Mouse (Mus musculus): Measurements from ENCODE around the gene Fam160a1. TPM values are rescaled to one million over a fixed set of nuclear protein-coding genes. Genes with fewer than 3 reads are reported as not detected.

Fam160a1 gene
- total RNA-seq, 2 experiments from 2014 or later: 3.5 to 4.2 TPM

- no peak for DNase-seq (ENCODE audit: low spot score in 2 of 2)
Observed at GRCm38 (mm10) chr3:85683618-85684017, 133.5 kb downstream of the Fam160a1 start.

GRCm38 (mm10) chr3:85681136-85681535 is 136.0 kb downstream of the Fam160a1 start:
- no peak for DNase-seq (ENCODE audit: low spot score in 2 of 2)

GRCm38 (mm10) chr3:85679960-85680359 is 137.1 kb downstream of the Fam160a1 start:
- no peak for DNase-seq (ENCODE audit: low spot score in 2 of 2)

- no peak for DNase-seq (ENCODE audit: low spot score in 2 of 2)
Observed at GRCm38 (mm10) chr3:85679312-85679933, 137.7 kb downstream of the Fam160a1 start.

- no peak for DNase-seq (ENCODE audit: low spot score in 2 of 2)
Observed at GRCm38 (mm10) chr3:85677952-85678351, 139.1 kb downstream of the Fam160a1 start.

GRCm38 (mm10) chr3:85677133-85677532 is 140.0 kb downstream of the Fam160a1 start:
- DNase-seq (ENCODE audit: low spot score in 2 of 2): no peak

- no peak for DNase-seq (ENCODE audit: low spot score in 2 of 2)
Observed at GRCm38 (mm10) chr3:85669844-85670243, 147.2 kb downstream of the Fam160a1 start.

- no peak for DNase-seq (ENCODE audit: low spot score in 2 of 2)
Observed at GRCm38 (mm10) chr3:85667683-85668082, 149.4 kb downstream of the Fam160a1 start.

- no peak for DNase-seq (ENCODE audit: low spot score in 2 of 2)
Observed at GRCm38 (mm10) chr3:85666736-85667135, 150.4 kb downstream of the Fam160a1 start.

GRCm38 (mm10) chr3:85666166-85666565 is 150.9 kb downstream of the Fam160a1 start:
- DNase-seq (ENCODE audit: low spot score in 2 of 2): no peak

GRCm38 (mm10) chr3:85664591-85665171 is 152.4 kb downstream of the Fam160a1 start:
- DNase-seq (ENCODE audit: low spot score in 2 of 2): peak in 1 of 2 experiments; percentile 49

- no peak for DNase-seq (ENCODE audit: low spot score in 2 of 2)
Observed at GRCm38 (mm10) chr3:85663826-85664225, 153.3 kb downstream of the Fam160a1 start.

GRCm38 (mm10) chr3:85661926-85662813 is 154.9 kb downstream of the Fam160a1 start:
- no peak for DNase-seq (ENCODE audit: low spot score in 2 of 2)

- DNase-seq (ENCODE audit: low spot score in 2 of 2): no peak
Observed at GRCm38 (mm10) chr3:85659681-85660080, 157.4 kb downstream of the Fam160a1 start.

- DNase-seq (ENCODE audit: low spot score in 2 of 2): no peak
Observed at GRCm38 (mm10) chr3:85655538-85655937, 161.6 kb downstream of the Fam160a1 start.

- DNase-seq (ENCODE audit: low spot score in 2 of 2): no peak
Observed at GRCm38 (mm10) chr3:85652727-85653665, 164.1 kb downstream of the Fam160a1 start.

- no peak for DNase-seq (ENCODE audit: low spot score in 2 of 2)
Observed at GRCm38 (mm10) chr3:85649176-85649575, 167.9 kb downstream of the Fam160a1 start.

GRCm38 (mm10) chr3:85645517-85646004 is 171.5 kb downstream of the Fam160a1 start:
- DNase-seq (ENCODE audit: low spot score in 2 of 2): no peak

- DNase-seq (ENCODE audit: low spot score in 2 of 2): no peak
Observed at GRCm38 (mm10) chr3:85644814-85645213, 172.3 kb downstream of the Fam160a1 start.

GRCm38 (mm10) chr3:85641751-85642150 is 175.3 kb downstream of the Fam160a1 start:
- no peak for DNase-seq (ENCODE audit: low spot score in 2 of 2)
